Mouse (Mus musculus) brown adipose tissue, adult 24 weeks (tissue): ENCODE measurements around the gene Rangrf. TPM values are rescaled to one million over a fixed set of nuclear protein-coding genes. Genes with fewer than 3 reads are reported as not detected.
"Not testable (repeated sequence)": the region's sequence is repeated elsewhere in the genome, so short reads cannot be mapped to it uniquely, and the experiment has no call there.

ENCODE experiments used
- H3K27ac ChIP-seq: fragments of 200-500 bp; replicated peaks from 2 replicates; pipeline ENCODE4 v1.5.1; 2012; ENCODE audit warnings: low read depth, mild to moderate bottlenecking, low read length
- H3K4me1 ChIP-seq: fragments of 200-500 bp; 2 replicates; pipeline ENCODE4 v1.6.1; 2012; ENCODE audit warnings: low read length, mixed read lengths; ENCODE audit not compliant: control insufficient read depth, insufficient read depth, insufficient read length
- H3K4me3 ChIP-seq: fragments of 200-500 bp; 2 replicates; pipeline ENCODE4 v1.5.1; 2012; ENCODE audit warnings: low read depth, mild to moderate bottlenecking, low read length, moderate library complexity; ENCODE audit not compliant: insufficient read depth
- polyA plus RNA-seq: library from polyadenylated mRNA; stranded (reverse); fragments of >200 nt; gene quantifications from 2 replicates; pipeline ENCODE4 v1.2.4, GENCODE M21; 2012; ENCODE audit not compliant: missing spikeins, insufficient read depth, insufficient read length

The Rangrf gene
- polyA plus RNA-seq, 1 experiment: 9.0 TPM

GRCm38 (mm10) chr11:68965845-68966244, 9.1 kb downstream of the Rangrf start:
- H3K4me1 ChIP-seq: peaks cover 12% of the 10 kb centered on the region
- no peak overlapping the region for H3K27ac ChIP-seq
- H3K4me3 ChIP-seq: no peak overlapping the region

- H3K27ac ChIP-seq: no peak overlapping the region
- peaks cover 10% of the 10 kb centered on the region; the same call in 1 of the 2 replicates for H3K4me1 ChIP-seq
- H3K4me3 ChIP-seq: no peak overlapping the region
These were observed 9.9 kb downstream of the Rangrf start for GRCm38 (mm10) chr11:68965050-68965449.

GRCm38 (mm10) chr11:68963405-68963804, 11.6 kb downstream of the Rangrf start:
- H3K4me1 ChIP-seq: peaks cover 5% of the 10 kb centered on the region; the same call in 1 of the 2 replicates
- H3K27ac ChIP-seq: no peak overlapping the region
- H3K4me3 ChIP-seq: no peak overlapping the region

- not testable (repeated sequence) for H3K27ac ChIP-seq, H3K4me1 ChIP-seq, H3K4me3 ChIP-seq
These were observed 12.8 kb downstream of the Rangrf start for GRCm38 (mm10) chr11:68962159-68962558.

- Histone ChIP-seq H3K4me3 (no peak overlapping the region), H3K27ac (no peak overlapping the region), H3K4me1 (peaks cover 1% of the 10 kb centered on the region; the same call in 1 of the 2 replicates)
These were observed 13.4 kb downstream of the Rangrf start for GRCm38 (mm10) chr11:68961596-68961995.

GRCm38 (mm10) chr11:68957971-68958370, 17.0 kb downstream of the Rangrf start:
- H3K27ac ChIP-seq: peak overlapping the region; percentile 98
- peaks cover 3% of the 10 kb centered on the region; the same call in 1 of the 2 replicates for H3K4me1 ChIP-seq
- H3K4me3 ChIP-seq: peak overlapping the region; percentile 92

GRCm38 (mm10) chr11:68957308-68957707, 17.7 kb downstream of the Rangrf start, which contains the start of gene Arhgef15:
Gene Arhgef15, minus strand, starts transcription at chr11:68957480.
- Histone ChIP-seq H3K4me3 (peak within 1 kb of the TSS; percentile 92), H3K4me1 (peaks cover 3% of the 10 kb centered on the region; the same call in 1 of the 2 replicates), H3K27ac (peak within 1 kb of the TSS; percentile 98)

GRCm38 (mm10) chr11:68956697-68957096, 18.3 kb downstream of the Rangrf start:
- H3K27ac ChIP-seq: peak overlapping the region; percentile 98
- H3K4me1 ChIP-seq: peaks cover 3% of the 10 kb centered on the region; the same call in 1 of the 2 replicates
- H3K4me3 ChIP-seq: peak overlapping the region; percentile 92

- Histone ChIP-seq H3K4me1 (peaks cover 3% of the 10 kb centered on the region; the same call in 1 of the 2 replicates), H3K27ac (peak overlapping the region; percentile 98), H3K4me3 (peak overlapping the region; percentile 92)
These were observed 18.9 kb downstream of the Rangrf start for GRCm38 (mm10) chr11:68956107-68956506.

- Histone ChIP-seq H3K27ac (peak overlapping the region; percentile 86), H3K4me1 (peaks cover 3% of the 10 kb centered on the region; the same call in 1 of the 2 replicates), H3K4me3 (peak overlapping the region; percentile 92)
These were observed 19.5 kb downstream of the Rangrf start for GRCm38 (mm10) chr11:68955473-68955872.

- Histone ChIP-seq H3K27ac (peak overlapping the region; percentile 2; the same call in 1 of the 2 replicates), H3K4me3 (peak overlapping the region; percentile 55), H3K4me1 (peaks cover 3% of the 10 kb centered on the region; the same call in 1 of the 2 replicates)
These were observed 20.6 kb downstream of the Rangrf start for GRCm38 (mm10) chr11:68954408-68954807.

GRCm38 (mm10) chr11:68953903-68954302, 21.1 kb downstream of the Rangrf start:
- H3K4me3 ChIP-seq: peak overlapping the region; percentile 55
- peaks cover 3% of the 10 kb centered on the region; the same call in 1 of the 2 replicates for H3K4me1 ChIP-seq
- peak overlapping the region; percentile 23; the same call in 1 of the 2 replicates for H3K27ac ChIP-seq

- Histone ChIP-seq H3K4me1 (no peaks in the 10 kb centered on the region), H3K27ac (no peak overlapping the region), H3K4me3 (no peak overlapping the region)
These were observed 27.4 kb downstream of the Rangrf start for GRCm38 (mm10) chr11:68947542-68947993.

- Histone ChIP-seq H3K4me1 (no peaks in the 10 kb centered on the region), H3K27ac (no peak overlapping the region), H3K4me3 (no peak overlapping the region)
These were observed 28.1 kb downstream of the Rangrf start for GRCm38 (mm10) chr11:68946806-68947440.

- no peaks in the 10 kb centered on the region for H3K4me1 ChIP-seq
- no peak overlapping the region for H3K27ac ChIP-seq
- no peak overlapping the region for H3K4me3 ChIP-seq
These were observed 29.0 kb downstream of the Rangrf start for GRCm38 (mm10) chr11:68946001-68946400.

GRCm38 (mm10) chr11:68945245-68945644, 29.7 kb downstream of the Rangrf start:
- H3K27ac ChIP-seq: no peak overlapping the region
- peaks cover 4% of the 10 kb centered on the region; the same call in 1 of the 2 replicates for H3K4me1 ChIP-seq

More at GRCm38 (mm10) chr11:68945245-68945644, 29.7 kb downstream of the Rangrf start:
- no peak overlapping the region for H3K4me3 ChIP-seq
